Mouse (Mus musculus) adrenal gland, postnatal 25 days (tissue): ENCODE measurements around the gene Srgap1. TPM values are rescaled to one million over a fixed set of nuclear protein-coding genes. Genes with fewer than 3 reads are reported as not detected.

ENCODE experiments used
- DNase-seq: peaks from one replicate; pipeline ENCODE4 v3.0.0; 2021; ENCODE audit warnings: mixed read lengths
- total RNA-seq: library from RNA; stranded (reverse); gene quantifications from 2 replicates; pipeline ENCODE4 v1.2.3, GENCODE M21; 2021

Gene Srgap1
- total RNA-seq, 1 experiment from 2014 or later: 2.3 TPM

DNA sequence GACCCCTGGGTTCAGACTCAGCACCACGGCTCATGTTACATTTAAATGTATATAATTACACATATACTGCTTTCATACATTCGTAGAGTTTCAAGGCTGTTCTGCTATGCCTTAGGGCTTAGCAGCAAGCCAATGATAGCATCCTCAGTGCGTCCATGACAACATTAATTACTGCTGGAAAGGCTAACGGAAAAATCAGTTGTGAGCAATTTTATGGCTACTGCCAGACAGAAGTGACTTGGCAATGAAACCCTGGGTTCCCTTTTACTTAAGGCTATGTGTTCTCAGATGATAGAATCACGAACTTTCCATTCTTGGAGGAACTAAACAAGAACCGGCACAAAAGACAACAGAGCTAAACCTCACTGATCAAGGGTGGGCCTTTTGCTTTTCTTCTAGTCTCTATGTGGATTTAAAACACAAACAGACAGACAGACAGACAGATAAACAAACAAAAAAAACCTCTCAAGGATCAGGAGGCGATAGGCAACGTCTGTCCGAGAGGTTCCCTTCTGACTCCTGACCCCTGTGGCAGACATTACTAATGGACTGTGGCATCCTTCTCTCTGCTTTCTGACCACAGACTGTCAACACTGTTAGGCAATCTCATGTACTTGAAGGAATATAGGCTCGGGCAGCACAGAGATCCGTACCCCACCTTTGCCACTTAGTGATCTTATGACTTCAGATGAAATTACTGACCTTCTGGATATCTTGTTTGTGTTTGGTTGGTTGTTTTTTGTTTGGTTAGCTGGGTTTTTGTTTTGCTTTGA is 85.8 kb downstream of the Srgap1 start:
- DNase-seq: no peak

DNA sequence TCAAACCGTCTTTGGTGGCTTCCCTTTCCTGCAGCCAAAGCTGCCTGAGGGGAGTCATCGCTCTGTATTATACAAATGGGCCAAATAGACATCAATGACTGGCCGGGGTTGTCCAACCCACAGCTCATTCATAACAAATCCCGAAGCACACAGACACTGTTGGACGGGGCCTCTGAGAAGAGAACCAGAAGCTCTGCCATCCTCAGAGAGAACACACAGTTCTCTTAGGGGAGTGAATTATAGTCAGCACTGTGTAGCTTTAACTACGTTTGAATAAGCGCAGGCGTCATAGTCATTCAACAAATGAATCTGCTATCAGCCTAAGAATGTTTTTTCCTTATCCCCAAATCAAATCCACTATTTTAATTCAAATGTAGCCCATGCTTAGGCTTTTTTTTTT is 88.4 kb downstream of the Srgap1 start:
- no peak for DNase-seq

DNA sequence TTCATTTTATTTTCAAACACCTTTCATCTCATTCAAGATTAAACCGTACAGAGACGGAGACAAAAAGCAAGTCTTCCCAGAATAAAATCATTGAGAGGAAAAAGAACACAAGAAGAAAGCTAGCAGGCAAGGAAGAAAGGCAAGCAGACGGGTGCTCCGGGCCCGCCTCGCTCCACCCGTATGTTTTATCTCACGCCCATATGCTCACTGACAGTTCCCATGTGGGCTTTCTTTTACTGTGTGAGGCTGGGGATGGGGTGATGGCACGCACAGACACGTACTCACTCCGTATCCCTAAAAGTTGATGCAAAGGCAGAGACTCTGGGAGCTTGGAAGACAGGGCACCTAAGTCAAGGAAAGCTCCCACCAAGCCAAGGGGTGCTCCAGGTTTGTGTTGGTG is 90.6 kb downstream of the Srgap1 start:
- no peak for DNase-seq

DNA sequence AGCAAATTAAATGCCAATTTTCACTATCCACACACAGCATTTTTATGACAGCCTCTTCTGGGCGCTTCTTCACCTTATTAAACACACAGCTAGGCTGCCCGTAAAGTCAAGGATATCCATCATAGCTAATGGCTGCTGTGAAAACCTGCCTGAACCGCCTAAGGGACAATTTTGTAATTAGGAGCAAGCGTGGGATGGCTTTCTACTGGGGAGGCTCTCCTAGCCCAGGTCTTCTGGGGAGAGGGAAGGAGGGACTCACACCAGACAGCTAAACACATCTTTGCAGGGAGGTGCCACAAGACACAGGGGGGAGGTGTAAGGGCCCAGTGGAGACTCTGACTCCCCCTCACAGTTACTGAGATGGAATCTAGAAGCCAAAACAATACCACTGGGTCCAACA is 91.4 kb downstream of the Srgap1 start:
- DNase-seq: no peak

DNA sequence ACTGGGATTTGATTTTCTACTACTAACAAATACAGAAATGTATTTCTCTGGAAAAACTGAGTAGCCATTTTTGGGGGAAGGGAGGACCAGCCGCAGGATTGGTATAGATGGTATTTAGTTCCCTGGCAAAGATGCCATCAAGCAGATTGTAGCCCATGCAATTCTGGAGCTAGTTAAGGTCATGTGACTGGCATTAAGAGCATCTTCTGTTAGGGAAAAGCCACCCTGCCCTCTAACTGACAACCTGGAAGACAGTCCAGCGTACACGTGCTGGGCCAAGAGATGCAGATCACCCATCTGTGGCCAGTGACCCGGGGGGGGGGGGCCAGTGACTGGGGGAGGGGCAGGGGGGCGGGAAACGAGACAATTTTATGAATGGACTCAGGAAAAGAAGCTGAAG is 92.2 kb downstream of the Srgap1 start:
- DNase-seq: no peak

DNA sequence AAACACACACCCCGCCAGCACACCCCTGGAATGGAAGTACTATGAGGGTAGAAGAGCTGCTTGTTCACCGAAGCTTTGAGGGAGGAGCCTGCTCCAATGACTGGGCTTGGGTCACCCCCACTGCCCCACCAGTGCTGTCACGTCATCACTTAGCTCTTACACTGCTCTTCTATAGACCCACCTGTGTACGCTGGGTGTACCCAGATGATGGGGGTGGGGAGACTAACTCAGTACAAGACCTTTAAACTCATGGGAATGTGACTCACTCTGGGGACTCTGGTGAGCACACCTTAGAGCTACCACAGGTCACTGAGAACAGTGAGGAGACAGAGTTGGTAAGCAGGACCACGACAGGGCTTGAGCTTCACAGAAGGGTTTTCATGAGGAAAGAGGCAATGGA is 94.1 kb downstream of the Srgap1 start:
- no peak for DNase-seq

DNA sequence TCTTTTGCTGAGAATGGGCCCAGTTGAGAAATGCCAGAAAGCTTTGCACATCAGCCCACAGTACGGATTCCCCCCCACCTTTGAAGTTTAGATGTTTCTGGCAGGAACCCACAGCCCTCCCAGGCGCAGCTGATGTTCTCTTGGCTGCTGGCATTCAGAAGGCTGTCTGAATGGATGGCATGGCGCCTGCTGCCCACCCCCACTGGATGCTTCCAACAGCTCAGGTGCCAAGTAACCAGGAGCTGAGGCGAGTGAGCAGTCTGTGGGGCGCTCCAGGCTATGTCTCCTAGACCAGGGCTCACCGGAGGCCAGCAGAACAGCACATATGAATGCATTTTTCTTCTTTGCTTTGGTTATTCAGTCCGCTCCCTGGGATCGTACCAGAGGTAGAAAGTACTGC is 100.9 kb downstream of the Srgap1 start:
- no peak for DNase-seq

DNA sequence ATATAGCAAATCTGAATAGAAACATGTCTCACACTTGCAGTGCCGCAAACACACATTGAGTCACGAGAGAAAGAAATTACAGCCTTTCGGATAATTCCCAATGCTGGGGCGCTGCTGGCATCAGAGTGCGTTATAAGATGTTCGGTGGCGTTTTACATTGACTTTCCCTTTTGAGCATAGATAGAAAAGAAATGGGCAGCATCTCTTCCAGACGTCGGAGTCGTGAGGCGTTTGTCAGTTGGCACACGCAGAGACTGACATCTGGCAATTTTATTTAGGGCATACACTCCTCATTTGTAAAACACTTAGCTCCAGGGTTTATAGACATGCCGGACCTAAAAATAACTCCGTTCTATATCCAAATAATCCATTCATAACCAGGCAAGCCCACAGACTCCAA is 115.2 kb downstream of the Srgap1 start:
- DNase-seq: no peak

DNA sequence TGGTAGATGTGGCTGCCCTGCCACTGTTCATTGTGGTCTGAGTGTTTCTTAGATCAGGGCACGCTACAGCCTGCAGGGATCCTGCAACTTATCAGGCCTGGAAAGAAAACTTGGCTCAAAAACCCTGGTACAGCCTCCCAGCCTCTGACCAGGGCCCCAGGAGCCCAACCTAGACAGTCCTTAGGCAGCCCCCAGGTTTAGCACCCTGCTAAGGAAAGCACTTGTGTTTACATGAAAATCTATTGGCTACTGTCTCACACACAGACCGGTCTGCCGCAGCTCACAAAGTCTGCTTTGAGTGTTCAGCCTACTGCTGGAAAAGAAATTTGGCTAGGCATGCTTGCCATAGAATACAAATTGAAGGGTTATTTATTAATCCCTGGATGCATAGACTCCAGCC is 121.0 kb downstream of the Srgap1 start:
- no peak for DNase-seq

DNA sequence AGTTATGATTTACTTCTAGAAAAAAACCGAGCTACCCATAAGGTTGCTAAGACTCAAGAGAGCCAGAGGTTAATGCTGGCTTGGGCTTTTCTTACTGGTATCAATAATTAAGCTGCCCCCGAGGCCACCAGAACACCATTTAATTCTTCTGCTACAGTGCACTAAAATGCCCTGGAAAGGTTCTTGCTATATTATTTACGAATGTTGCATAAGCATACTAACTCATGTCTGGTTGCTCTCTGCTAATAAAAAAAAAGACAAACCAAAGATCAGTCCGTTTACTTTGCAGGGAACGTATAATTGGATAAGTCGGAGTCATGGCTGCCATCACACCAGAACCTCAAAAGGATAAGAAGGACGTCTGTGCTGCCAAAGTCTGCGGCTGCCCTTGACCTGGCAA is 128.1 kb downstream of the Srgap1 start:
- no peak for DNase-seq

DNA sequence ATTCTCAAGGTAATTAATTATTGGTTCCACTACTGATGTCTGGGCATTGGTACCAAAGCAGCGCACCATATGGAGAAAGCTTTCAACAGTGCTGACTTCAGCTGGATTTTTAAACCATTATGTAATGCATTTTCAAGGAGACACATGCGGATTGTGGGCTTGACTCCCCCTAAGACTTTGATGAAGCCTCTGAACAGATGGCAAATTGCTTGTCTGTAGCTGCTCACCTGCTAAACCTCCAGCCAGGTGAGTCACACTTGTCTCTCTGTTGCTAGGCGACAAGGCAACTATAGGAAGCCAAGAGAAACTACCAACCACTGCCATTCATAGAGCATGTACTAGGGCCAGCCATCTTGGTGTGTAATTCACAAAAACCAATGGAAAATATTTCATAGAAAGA is 128.5 kb downstream of the Srgap1 start:
- DNase-seq: no peak

DNA sequence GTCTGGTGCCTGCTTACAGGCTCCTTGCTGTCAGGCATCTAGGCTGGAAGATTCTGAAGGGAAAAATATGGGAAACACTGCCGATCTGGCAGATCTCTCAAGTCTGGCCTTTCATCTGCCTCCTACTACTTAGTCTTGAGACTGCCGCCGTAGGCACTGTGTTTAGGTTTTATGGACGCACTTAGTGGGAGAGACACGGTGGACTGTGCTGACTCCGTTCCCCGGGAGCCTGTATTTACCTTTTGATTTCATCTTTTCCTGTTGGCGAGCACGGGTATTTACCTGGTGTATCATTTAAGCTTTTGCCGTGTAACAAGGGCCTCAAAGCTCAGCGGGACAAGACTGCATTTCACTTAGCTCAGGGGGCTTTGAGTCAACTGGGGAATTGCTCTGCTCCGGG is 131.6 kb downstream of the Srgap1 start:
- no peak for DNase-seq

DNA sequence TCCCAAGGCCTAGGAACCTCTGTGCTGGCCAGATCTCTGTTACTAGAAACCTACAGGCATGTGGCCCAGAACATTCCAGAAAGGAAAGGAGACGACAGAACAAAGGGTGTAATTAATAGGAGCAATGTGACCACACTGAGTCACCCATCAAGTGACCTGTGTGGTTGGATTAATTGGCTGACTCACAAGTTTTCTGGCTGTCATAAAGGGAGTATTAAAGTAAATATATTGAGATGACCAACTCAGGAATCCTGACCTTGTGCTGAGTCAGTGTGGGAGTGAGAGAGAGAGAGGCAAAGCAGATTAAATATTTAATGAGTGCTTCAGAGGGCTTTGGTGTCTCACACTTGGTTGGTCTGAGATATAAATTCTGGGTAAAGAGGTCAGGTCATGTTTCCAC is 143.0 kb downstream of the Srgap1 start:
- DNase-seq: peak; percentile 18

DNA sequence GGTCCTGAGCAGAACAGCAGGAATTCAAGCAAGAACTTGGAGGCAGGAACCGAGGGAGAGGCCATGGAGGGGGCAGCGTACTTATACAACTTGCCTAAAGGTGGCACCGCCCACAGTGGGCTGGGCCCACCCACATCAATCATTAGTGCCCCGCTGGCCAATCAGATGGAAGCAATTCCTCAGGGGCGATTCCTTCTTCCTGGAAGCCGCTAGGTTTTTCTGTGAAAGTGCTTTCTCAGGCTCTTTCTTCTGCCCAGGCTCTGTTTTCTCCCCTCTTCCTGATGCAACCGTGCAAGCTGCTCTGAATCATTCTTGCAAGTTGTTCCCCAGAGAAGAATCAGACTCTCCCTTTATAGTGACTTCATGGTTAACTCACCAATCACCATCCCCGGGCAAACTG is 144.5 kb downstream of the Srgap1 start:
- no peak for DNase-seq

DNA sequence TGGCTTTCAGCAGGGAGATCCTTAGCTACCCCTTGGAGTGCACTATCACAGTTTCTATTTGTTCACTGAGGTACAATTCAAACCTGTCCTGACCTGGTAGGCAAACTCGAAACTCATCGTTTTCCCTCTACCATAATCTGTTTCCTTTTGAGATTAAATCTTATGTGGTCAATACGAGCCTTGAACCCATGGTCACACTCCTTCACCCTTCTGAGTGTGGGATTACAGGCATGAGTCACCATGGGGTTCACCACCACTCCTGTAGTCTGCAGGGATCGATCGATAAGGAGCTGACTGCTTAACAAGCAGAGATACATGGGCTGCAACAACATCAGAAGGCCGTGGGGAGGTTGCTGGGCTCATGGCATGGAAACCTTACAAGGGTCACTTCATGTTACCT is 146.3 kb downstream of the Srgap1 start:
- DNase-seq: no peak

DNA sequence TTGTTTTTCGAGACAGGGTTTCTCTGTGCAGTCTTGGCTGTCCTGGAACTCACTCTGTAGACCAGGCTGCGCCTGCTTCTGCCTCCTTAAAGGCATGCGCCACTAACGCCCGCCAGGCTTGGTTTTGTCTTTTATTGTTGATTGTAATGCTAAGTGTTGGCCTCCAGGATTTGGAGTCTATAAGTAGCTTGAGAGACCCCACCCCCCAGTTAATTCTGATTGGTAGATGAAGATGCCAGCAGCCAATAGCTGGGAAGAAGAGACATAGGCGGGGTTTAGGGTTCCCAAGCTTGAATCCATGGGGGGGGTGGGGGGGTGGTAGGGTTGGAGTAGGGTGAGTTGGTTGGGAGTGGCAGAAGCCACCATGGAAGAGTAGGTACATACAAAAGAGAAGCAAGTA is 147.4 kb downstream of the Srgap1 start:
- DNase-seq: no peak

DNA sequence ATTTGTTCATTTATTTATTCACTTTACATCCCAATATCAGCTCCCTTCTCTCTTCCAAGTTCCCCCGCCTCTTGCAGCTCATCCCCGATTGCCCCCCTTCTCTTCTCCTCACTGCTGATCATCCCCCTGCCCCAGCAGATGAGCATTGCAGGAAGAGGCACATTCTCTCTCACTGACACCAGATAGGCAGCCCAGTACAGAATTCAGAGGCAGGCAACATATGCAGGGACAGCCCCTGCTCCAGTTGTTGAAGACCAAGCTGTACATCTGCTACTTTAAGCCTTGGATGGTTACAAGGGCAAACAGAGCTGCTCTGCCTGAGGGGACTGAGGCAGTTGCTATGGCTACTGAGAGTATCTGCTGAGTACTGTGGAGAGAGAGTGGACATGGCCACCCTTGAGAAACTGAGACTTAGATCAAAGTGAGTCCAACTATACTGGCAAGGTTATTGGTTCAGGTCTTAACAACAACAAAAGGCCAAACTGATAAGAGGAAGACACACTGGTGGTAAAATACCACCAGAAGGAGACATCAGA is 149.2 kb downstream of the Srgap1 start:
- no peak for DNase-seq

DNA sequence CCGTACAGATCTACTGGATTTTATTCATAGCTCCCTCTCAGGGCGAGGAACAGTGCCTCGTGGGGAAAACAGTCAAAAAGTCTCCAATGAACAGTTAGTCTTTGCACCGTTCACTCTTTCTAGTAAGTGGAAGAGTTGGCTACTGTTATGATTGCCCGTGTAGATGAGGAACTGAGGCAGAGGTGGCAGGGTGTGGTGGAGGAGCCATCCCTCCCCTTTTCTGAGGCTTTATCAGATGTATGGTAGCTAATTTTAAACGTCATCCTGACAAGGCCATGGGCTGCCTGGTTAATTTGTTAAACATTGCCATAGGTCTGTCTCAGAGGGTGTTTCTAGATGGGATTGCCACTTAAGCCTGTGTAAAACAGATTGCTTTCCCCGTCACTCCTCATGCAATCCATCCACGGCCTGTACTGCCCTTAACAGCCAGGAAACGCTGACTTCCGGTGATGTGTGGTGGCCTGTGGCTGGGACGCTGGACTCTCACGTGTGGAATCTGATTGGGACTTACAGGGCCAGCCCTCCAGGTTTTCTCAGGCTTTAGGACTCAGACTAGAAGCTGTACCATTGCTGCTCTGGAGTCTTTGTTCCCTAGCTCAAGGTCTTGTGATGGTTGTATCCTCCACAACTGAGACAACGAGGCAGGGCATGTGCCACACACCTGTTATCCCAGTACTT is 155.6 kb downstream of the Srgap1 start:
- DNase-seq: no peak

DNA sequence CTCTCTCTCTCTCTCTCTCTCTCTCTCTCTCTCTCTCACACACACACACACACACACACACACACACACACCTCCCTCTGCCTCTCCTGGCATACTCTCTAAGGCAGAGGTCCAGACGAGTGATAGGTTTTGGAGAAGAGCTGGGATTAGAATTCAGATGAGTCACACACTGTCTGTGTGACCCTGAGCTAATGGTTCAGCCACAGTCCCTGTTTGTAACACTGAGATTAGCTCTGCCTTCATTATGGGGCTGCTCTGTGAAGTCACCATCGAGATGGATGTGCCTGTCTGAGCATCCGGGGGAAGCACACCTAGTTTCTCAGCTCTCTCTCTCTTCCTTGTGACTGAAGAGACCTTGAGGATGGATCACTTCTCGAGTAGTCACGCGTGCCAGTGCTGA is 157.1 kb downstream of the Srgap1 start:
- DNase-seq: no peak

DNA sequence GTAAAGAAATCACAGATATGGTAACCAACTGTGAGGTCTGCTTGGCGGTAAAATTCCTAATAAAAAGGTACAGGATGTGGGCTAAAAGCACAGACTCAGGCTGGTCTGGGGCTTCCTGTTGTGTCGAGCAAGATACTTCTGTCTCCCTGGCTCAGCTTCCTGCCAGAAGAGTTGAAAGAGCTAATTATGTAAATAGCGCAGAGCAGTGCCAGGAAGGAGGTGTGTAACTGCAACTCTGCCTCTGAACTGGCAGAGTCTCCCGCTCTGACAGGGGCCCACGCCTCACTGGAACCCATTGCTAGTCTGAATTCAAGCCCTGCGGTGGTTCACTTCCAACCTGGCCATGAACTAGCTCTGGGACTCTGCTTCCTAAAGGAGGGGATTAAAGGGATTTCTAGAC is 160.3 kb downstream of the Srgap1 start:
- DNase-seq: no peak

DNA sequence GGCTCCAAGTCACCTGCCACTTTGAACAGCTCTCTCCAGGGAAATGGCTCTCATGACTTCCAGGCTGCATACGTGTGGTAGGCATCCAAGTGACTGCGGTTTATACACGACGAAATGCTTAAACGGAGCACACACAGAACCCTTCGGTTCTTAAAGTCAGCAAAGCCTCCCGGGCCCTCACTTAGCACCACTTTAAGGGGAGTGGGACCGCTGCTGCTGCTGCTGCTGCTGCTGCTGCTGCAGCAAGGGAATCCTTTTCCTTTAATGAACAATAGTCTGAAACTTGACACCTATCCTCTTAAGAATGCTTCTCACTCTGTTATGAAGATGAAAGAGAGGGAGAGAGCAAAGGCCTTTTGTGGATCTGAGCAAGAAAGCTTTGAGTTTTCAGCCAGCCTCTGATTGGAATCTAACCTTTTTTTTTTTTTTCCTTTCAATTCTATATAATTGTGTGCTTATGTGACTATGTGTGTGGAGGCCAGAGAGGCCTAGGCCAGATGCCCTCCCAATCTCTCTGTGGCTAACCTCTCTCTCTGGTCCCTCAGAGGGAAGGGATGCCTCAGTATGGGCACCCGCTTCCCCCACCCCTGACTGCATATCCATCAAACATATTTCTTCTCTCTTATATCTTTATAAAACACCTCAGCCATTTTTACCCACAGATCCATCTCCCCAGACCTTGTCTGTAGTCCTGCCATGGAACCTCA is 161.4 kb downstream of the Srgap1 start:
- no peak for DNase-seq

DNA sequence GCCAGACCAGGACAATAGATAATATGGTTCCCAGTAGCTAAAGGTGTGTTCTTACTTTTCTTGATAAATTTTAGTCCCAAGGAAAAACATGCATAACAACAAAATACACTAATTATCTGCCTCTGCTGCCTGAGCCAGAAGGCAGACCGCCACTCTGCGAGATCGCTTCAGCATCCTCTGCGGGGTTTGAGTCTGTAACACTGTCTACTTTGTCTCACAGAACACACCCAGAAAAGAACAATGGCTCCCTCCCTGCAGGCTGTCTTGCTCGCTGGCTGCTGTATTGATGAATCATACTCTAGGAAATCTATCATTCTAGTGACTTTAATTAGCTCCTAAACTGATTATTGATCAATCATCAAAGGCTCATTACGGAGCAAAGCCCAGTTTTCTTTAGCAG is 164.7 kb downstream of the Srgap1 start:
- DNase-seq: no peak

DNA sequence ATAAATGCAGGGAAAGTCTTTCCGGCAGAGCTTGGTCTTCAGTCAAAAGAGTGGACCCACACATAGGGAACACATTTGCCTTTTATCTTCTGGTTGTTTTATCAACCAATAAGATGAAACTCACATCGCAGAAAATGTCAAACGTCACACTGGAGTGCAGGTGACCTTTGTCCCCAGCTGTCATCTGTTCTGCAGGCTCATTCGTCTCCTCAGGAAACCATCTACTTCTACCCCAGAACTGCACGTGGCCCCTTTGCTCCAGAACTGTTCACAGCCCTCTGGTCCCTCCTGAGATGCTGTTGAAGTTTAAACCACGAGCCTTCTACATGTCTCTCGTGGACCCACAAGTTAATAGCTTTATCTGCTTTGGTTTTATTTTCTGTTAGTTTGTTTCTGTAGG is 168.3 kb downstream of the Srgap1 start:
- no peak for DNase-seq
